Mouse (Mus musculus) lung, postnatal 0 days (tissue): ENCODE results near the gene V1ra8. TPM values are rescaled to one million over a fixed set of nuclear protein-coding genes. Genes with fewer than 3 reads are reported as not detected.

Experiments
- ATAC-seq: fragments of 200-750 bp; cut with Nextera tagmentation; 2 replicates; pipeline ENCODE4 v1.8.0; 2017; ENCODE audit warnings: moderate library complexity
- DNase-seq: peaks from one replicate; pipeline ENCODE4 v3.0.0-alpha.2; 2016; ENCODE audit warnings: low spot score
- H3K27ac ChIP-seq: fragments of 300-500 bp; sonication (generic); 2 replicates; pipeline ENCODE4 v1.5.1; 2014; ENCODE audit warnings: antibody characterized with exemption, mild to moderate bottlenecking, low read length, mixed read lengths
- H3K27me3 ChIP-seq: fragments of 300-500 bp; sonication (generic); replicated peaks from 2 replicates; pipeline ENCODE4 v1.6.1; 2014; ENCODE audit warnings: low read length, mixed read lengths; ENCODE audit not compliant: insufficient read depth
- H3K36me3 ChIP-seq: fragments of 300-500 bp; sonication (generic); 2 replicates; pipeline ENCODE4 v1.6.1; 2014; ENCODE audit warnings: low read length, mixed read lengths; ENCODE audit not compliant: insufficient read depth
- H3K4me1 ChIP-seq: fragments of 300-500 bp; sonication (generic); 2 replicates; pipeline ENCODE4 v1.6.1; 2014; ENCODE audit warnings: antibody characterized with exemption, low read depth, low read length, mixed read lengths; ENCODE audit not compliant: insufficient read depth
- H3K4me2 ChIP-seq: fragments of 300-500 bp; sonication (generic); replicated peaks from 2 replicates; pipeline ENCODE4 v1.6.1; 2014; ENCODE audit warnings: low read depth, mild to moderate bottlenecking, low read length, moderate library complexity, mixed read lengths
- H3K4me3 ChIP-seq: fragments of 300-500 bp; sonication (generic); 2 replicates; pipeline ENCODE4 v1.5.1; 2014; ENCODE audit warnings: low read depth, low read length
- H3K9ac ChIP-seq: fragments of 300-500 bp; sonication (generic); replicated peaks from 2 replicates; pipeline ENCODE4 v1.6.1; 2014; ENCODE audit warnings: low read depth, mild to moderate bottlenecking
- H3K9me3 ChIP-seq: fragments of 300-500 bp; sonication (generic); 2 replicates; pipeline ENCODE4 v1.6.1; 2016; ENCODE audit warnings: low read length, mixed read lengths
- CTCF ChIP-seq: IDR thresholded peaks from 2 replicates; pipeline ENCODE4 v1.5.1; 2016; ENCODE audit warnings: antibody characterized with exemption, mild to moderate bottlenecking
- EP300 ChIP-seq: IDR thresholded peaks from 2 replicates; pipeline ENCODE4 v1.6.1; 2016; ENCODE audit warnings: antibody characterized with exemption, mild to moderate bottlenecking, control low read depth
- WGBS: fragments of 180-500 bp; shearing (Covaris S2); extraction: QIAGEN DNeasy Blood & Tissue Kit; methylation state at CpG from one replicate; pipeline ENCODE4 v1.1.7; 2014; 5-methylcytosine and 5-hydroxymethylcytosine counted together
- polyA plus RNA-seq: library from polyadenylated mRNA; unstranded; fragments of >200 nt; fragmentation: Nextera tagmentation; extraction: Ambion mirVana; gene quantifications from 2 replicates; pipeline ENCODE4 v1.2.1, GENCODE M21; 2015

V1ra8 gene
- polyA plus RNA-seq, 1 experiment from 2014 or later: not detected

DNA sequence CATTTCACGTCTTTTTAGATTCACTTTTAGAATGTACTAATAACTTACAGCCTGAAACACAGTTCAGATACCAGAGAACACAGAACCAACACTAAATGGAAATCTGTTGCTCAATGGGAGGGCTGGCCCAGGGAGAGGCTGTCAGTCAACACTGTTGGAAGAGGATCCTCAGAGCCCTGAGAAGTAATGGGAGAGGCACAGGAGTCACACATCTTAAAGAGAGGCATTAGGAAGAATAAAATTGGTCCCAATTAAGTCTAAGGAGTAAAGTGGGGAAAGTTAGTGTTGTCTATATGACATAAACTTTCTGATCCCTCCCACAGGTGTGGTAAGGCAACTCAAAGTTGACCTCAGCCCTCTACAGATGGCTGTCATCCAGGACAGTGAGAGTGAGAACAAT, 43.4 kb downstream of the V1ra8 start, which contains the start of gene Vmn1r54:
Vmn1r54 (plus strand) TSS at position 301 of the 400 bp plus-strand sequence.
- Histone ChIP-seq H3K9me3 (no peaks in the 10 kb centered on the region), H3K36me3 (no peaks in the 10 kb centered on the region), H3K9ac (no peak within 1 kb of the TSS), H3K27me3 (no peaks in the 10 kb centered on the region), H3K27ac (no peak within 1 kb of the TSS), H3K4me3 (no peak within 1 kb of the TSS), H3K4me1 (no peaks in the 10 kb centered on the region), H3K4me2 (no peak within 1 kb of the TSS)
- TF ChIP-seq EP300 (no peak), CTCF (no peak)
- no peak for ATAC-seq
- 64% methylated on average over 1 of the region's 1 CpGs for WGBS
- no peak for DNase-seq

Other genes with a start within 250 kb of the V1ra8 start
- not detected in 2 replicates for gene Vmn1r46, start 233.5 kb upstream of the V1ra8 start, polyA plus RNA-seq
- gene Vmn1r47, start 186.6 kb upstream of the V1ra8 start, polyA plus RNA-seq: not detected in 2 replicates
- not detected in 2 replicates for gene Vmn1r48, start 166.0 kb upstream of the V1ra8 start, polyA plus RNA-seq
- not detected in 2 replicates for gene Vmn1r49, start 124.3 kb upstream of the V1ra8 start, polyA plus RNA-seq
- not detected in 2 replicates for gene Vmn1r50, start 101.4 kb upstream of the V1ra8 start, polyA plus RNA-seq
- not detected in 2 replicates for gene Vmn1r51, start 80.2 kb upstream of the V1ra8 start, polyA plus RNA-seq
- not detected in 2 replicates for gene Vmn1r52, start 28.0 kb upstream of the V1ra8 start, polyA plus RNA-seq
- gene Vmn1r53, start 21.6 kb downstream of the V1ra8 start, polyA plus RNA-seq: not detected in 2 replicates
- gene Vmn1r54, start 43.5 kb downstream of the V1ra8 start, polyA plus RNA-seq: not detected in 2 replicates
- not detected in 2 replicates for gene BC048671, start 98.4 kb downstream of the V1ra8 start, polyA plus RNA-seq
- 0.08 and 0.10 TPM in 2 replicates for gene Chst13, start 122.4 kb downstream of the V1ra8 start, polyA plus RNA-seq
- gene Uroc1, start 130.5 kb downstream of the V1ra8 start, polyA plus RNA-seq: not detected in 2 replicates
- gene Zxdc, start 166.7 kb downstream of the V1ra8 start, polyA plus RNA-seq: 6.5 and 6.9 TPM in 2 replicates
- 3.9 and 5.2 TPM in 2 replicates for gene Cfap100, start 226.0 kb downstream of the V1ra8 start, polyA plus RNA-seq